Mouse (Mus musculus) hindbrain, embryonic 15.5 days (tissue): ENCODE data around the gene AC134908.4. TPM values are rescaled to one million over a fixed set of nuclear protein-coding genes. Genes with fewer than 3 reads are reported as not detected.

Experiments used
- ATAC-seq: fragments of 200-750 bp; cut with Nextera tagmentation; 2 replicates; pipeline ENCODE4 v1.8.0; 2017; ENCODE audit warnings: low read depth, moderate number of reproducible peaks, moderate TSS enrichment; ENCODE audit not compliant: low FRiP score
- H3K27ac ChIP-seq: fragments of 300-500 bp; sonication (generic); replicated peaks from 2 replicates; pipeline ENCODE4 v1.5.1; 2015; ENCODE audit warnings: mild to moderate bottlenecking, inconsistent platforms
- H3K27me3 ChIP-seq: fragments of 300-500 bp; sonication (generic); 2 replicates; pipeline ENCODE4 v1.6.1; 2015; ENCODE audit warnings: control low read depth, inconsistent platforms
- H3K36me3 ChIP-seq: fragments of 300-500 bp; sonication (generic); 2 replicates; pipeline ENCODE4 v1.6.1; 2015; ENCODE audit warnings: control low read depth, inconsistent platforms
- H3K4me1 ChIP-seq: fragments of 300-500 bp; sonication (generic); replicated peaks from 2 replicates; pipeline ENCODE4 v1.6.1; 2015; ENCODE audit warnings: control low read depth, inconsistent platforms
- H3K4me2 ChIP-seq: fragments of 300-500 bp; sonication (generic); 2 replicates; pipeline ENCODE4 v1.6.1; 2015; ENCODE audit warnings: moderate library complexity, mild to moderate bottlenecking, inconsistent platforms
- H3K4me3 ChIP-seq: fragments of 300-500 bp; sonication (generic); 2 replicates; pipeline ENCODE4 v1.5.1; 2015; ENCODE audit warnings: mild to moderate bottlenecking, inconsistent platforms
- H3K9ac ChIP-seq: fragments of 300-500 bp; sonication (generic); 2 replicates; pipeline ENCODE4 v1.6.1; 2015; ENCODE audit warnings: inconsistent platforms
- H3K9me3 ChIP-seq: fragments of 300-500 bp; sonication (generic); 2 replicates; pipeline ENCODE4 v1.6.1; 2016; ENCODE audit warnings: control low read depth, inconsistent platforms
- WGBS: fragments of 180-500 bp; shearing (Covaris S2); methylation state at CpG from one replicate; pipeline ENCODE4 v1.1.7; 2015; 5-methylcytosine and 5-hydroxymethylcytosine counted together
- polyA plus RNA-seq: library from polyadenylated mRNA; unstranded; fragments of >200 nt; fragmentation: Nextera tagmentation; extraction: Ambion mirVana; gene quantifications from 2 replicates; pipeline ENCODE4 v1.2.1, GENCODE M21; 2015

The AC134908.4 gene
- polyA plus RNA-seq, 1 experiment from 2014 or later: not detected

GRCm38 (mm10) chr17:25796211-25796771 lies 832 bp upstream of the AC134908.4 start:
- Histone ChIP-seq H3K4me2 (peak overlapping the region; percentile 92), H3K27me3 (peaks cover 9% of the 10 kb centered on the region; the same call in 1 of the 2 replicates), H3K9me3 (no peaks in the 10 kb centered on the region), H3K27ac (peak overlapping the region; percentile 95), H3K4me3 (peak overlapping the region; percentile 52), H3K4me1 (peaks cover 49% of the 10 kb centered on the region), H3K9ac (peak overlapping the region; percentile 36), H3K36me3 (no peaks in the 10 kb centered on the region)
- no peak for ATAC-seq
- under 1% methylated on average over 37 of the region's 37 CpGs for WGBS

DNA sequence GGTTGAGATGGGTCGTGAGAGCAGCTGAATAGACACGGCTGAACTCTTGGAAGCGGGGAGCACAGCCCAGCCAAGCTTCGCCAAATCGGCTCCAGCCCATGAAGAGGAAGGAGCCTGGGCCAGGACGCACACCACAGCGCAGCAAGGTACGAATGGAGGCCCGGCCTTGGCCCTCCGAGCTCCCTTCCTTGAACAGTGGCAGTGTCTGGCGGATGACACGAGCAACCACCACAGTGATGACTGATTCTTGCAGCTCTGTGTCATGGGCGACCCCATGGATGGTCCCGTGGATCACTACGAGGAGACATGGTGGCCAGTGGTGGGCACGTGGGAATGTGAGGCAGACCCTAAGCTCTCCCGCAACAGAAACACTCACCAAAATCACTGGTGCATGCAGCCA lies 461 bp downstream of the AC134908.4 start:
- peak overlapping the region; percentile 95 for H3K27ac ChIP-seq
- no peak for ATAC-seq
- H3K9me3 ChIP-seq: no peaks in the 10 kb centered on the region
- 39% methylated on average over 17 of the region's 17 CpGs for WGBS
- H3K9ac ChIP-seq: 0 out of 2 replicates have a peak overlapping the region, but pooled peaks have one; percentile 30
- peaks cover 59% of the 10 kb centered on the region for H3K4me1 ChIP-seq
- H3K4me2 ChIP-seq: peak overlapping the region; percentile 92
- H3K4me3 ChIP-seq: peak overlapping the region; percentile 52
- H3K36me3 ChIP-seq: no peaks in the 10 kb centered on the region
- H3K27me3 ChIP-seq: peaks cover 9% of the 10 kb centered on the region; the same call in 1 of the 2 replicates

GRCm38 (mm10) chr17:25794197-25794596 lies 1.3 kb downstream of the AC134908.4 start:
- H3K36me3 ChIP-seq: peaks cover 6% of the 10 kb centered on the region; the same call in 1 of the 2 replicates
- ATAC-seq: no peak
- no peaks in the 10 kb centered on the region for H3K9me3 ChIP-seq
- WGBS: 13% methylated on average over 13 of the region's 13 CpGs
- H3K4me2 ChIP-seq: peak overlapping the region; percentile 92
- H3K4me3 ChIP-seq: 0 out of 2 replicates have a peak overlapping the region, but pooled peaks have one; percentile 52
- H3K4me1 ChIP-seq: peaks cover 59% of the 10 kb centered on the region
- peak overlapping the region; percentile 95 for H3K27ac ChIP-seq
- H3K9ac ChIP-seq: 0 out of 2 replicates have a peak overlapping the region, but pooled peaks have one; percentile 30
- peaks cover 9% of the 10 kb centered on the region; the same call in 1 of the 2 replicates for H3K27me3 ChIP-seq

DNA sequence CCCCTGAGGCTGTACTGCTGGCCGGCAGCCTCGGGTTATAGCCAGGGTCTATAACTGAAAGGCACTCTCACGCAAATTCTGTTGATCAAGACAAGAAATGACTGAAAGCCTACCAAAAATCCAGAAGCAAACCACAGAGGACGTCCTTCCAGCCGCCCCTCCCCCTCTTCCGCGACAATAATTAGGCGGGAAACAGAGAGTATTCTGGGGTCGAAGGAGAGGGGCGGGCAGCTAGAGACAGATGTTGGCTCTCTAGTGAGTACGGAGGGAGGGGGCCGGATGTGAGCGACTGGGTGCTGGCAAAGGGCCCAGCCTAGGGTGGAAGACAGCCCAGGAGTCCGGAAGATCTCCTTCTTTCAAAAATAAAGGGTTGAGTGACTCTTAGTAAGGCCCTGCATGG lies 2.8 kb downstream of the AC134908.4 start, which contains the start of gene Fam173a:
TSS of gene Fam173a (minus strand) at position 287 of the 400 bp plus-strand sequence.
- WGBS: under 1% methylated on average over 14 of the region's 14 CpGs
- Histone ChIP-seq H3K4me3 (peak within 1 kb of the TSS; percentile 84), H3K27ac (peak within 1 kb of the TSS; percentile 95), H3K4me1 (peaks cover 59% of the 10 kb centered on the region), H3K9me3 (no peaks in the 10 kb centered on the region), H3K4me2 (peak within 1 kb of the TSS; percentile 92), H3K9ac (peak within 1 kb of the TSS; percentile 88), H3K27me3 (peaks cover 9% of the 10 kb centered on the region; the same call in 1 of the 2 replicates), H3K36me3 (peaks cover 9% of the 10 kb centered on the region; the same call in 1 of the 2 replicates)
- peak; percentile 65 for ATAC-seq

DNA sequence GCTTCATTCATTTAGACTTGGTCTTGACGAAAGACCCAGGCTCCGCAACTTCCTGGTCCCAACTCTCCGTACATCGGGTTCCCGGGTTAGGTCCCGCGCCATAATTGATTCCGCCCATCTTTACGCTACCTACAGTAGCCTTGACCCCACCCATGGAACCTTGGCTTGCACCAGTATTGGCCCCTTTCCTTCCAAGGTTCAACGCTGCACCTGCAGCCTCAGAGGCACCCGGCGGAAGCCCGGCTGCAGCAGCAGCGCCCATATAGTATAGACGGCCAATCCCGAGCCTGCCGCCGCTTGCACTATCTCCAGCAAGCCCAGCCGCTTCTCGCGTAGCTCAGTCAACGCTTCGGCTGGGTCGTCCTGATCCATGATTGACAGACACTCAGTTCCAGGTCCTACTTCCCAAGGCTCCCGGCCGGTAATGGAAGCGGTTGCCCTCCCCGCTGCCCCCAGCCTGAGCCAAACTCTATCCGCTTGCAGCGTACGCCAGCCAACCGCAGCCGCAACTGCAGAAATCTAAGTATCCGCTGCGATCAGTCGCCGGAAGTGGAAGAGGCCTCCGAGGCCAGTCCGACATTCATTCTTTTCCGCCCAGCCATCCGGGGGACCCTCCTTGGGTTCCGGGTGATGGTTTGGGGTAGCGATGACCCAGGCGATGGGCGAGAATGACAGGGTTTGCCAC lies 3.5 kb downstream of the AC134908.4 start:
- Histone ChIP-seq H3K27ac (peak overlapping the region; percentile 95), H3K4me3 (peak overlapping the region; percentile 84), H3K27me3 (peaks cover 9% of the 10 kb centered on the region; the same call in 1 of the 2 replicates), H3K36me3 (peaks cover 9% of the 10 kb centered on the region; the same call in 1 of the 2 replicates), H3K9me3 (no peaks in the 10 kb centered on the region), H3K4me2 (peak overlapping the region; percentile 92), H3K4me1 (peaks cover 53% of the 10 kb centered on the region), H3K9ac (peak overlapping the region; percentile 88)
- ATAC-seq: peak; percentile 57
- under 1% methylated on average over 45 of the region's 45 CpGs for WGBS

GRCm38 (mm10) chr17:25791320-25791842 lies 4.1 kb downstream of the AC134908.4 start:
- Histone ChIP-seq H3K4me2 (peak overlapping the region; percentile 92), H3K36me3 (peaks cover 9% of the 10 kb centered on the region; the same call in 1 of the 2 replicates), H3K27ac (peak overlapping the region; percentile 95), H3K4me3 (peak overlapping the region; percentile 84), H3K27me3 (peaks cover 6% of the 10 kb centered on the region; the same call in 1 of the 2 replicates), H3K4me1 (peaks cover 47% of the 10 kb centered on the region), H3K9ac (peak overlapping the region; percentile 88), H3K9me3 (no peaks in the 10 kb centered on the region)
- no peak for ATAC-seq
- WGBS: 22% methylated on average over 19 of the region's 19 CpGs

- Histone ChIP-seq H3K9ac (no peak overlapping the region), H3K9me3 (no peaks in the 10 kb centered on the region), H3K27ac (no peak overlapping the region), H3K36me3 (peaks cover 23% of the 10 kb centered on the region), H3K27me3 (no peaks in the 10 kb centered on the region), H3K4me3 (no peak overlapping the region), H3K4me1 (peaks cover 44% of the 10 kb centered on the region), H3K4me2 (no peak overlapping the region)
- no peak for ATAC-seq
- WGBS: 92% methylated on average over 9 of the region's 9 CpGs
Measured at GRCm38 (mm10) chr17:25786781-25787504, 8.5 kb downstream of the AC134908.4 start.

DNA sequence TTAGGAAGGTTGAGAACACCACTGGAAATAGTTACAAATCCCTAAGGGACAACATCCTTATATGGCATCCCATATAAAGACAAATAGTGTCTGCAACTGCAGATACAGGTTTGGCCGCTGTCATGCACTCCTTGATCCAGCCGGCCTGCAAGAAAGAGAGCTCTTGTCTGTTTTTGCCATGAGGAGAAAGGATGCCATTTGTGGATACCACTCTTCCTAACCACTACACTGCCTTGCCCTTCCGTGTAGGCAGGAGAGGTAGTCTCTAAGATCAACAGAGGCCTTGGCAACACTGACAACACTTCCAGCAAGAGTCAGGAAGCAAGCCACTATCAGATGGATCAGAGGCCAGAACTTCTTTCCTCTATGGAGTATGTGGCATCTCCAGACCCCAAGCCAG lies 9.2 kb downstream of the AC134908.4 start, which contains the start of gene Ccdc78:
TSS of gene Ccdc78 (plus strand) at position 301 of the 400 bp plus-strand sequence.
- H3K36me3 ChIP-seq: peaks cover 28% of the 10 kb centered on the region
- peaks cover 40% of the 10 kb centered on the region for H3K4me1 ChIP-seq
- peak within 1 kb of the TSS; percentile 66 for H3K9ac ChIP-seq
- H3K27me3 ChIP-seq: no peaks in the 10 kb centered on the region
- 84% methylated on average over 3 of the region's 3 CpGs for WGBS
- no peaks in the 10 kb centered on the region for H3K9me3 ChIP-seq
- peak within 1 kb of the TSS; percentile 86 for H3K4me3 ChIP-seq
- no peak for ATAC-seq
- H3K27ac ChIP-seq: peak within 1 kb of the TSS; percentile 94
- H3K4me2 ChIP-seq: peak within 1 kb of the TSS; percentile 79

- H3K4me1 ChIP-seq: peaks cover 30% of the 10 kb centered on the region
- peak; percentile 87 for ATAC-seq
- no peaks in the 10 kb centered on the region for H3K9me3 ChIP-seq
- H3K27me3 ChIP-seq: no peaks in the 10 kb centered on the region
- peak within 1 kb of the TSS; percentile 86 for H3K4me3 ChIP-seq
- peaks cover 33% of the 10 kb centered on the region for H3K36me3 ChIP-seq
- peak within 1 kb of the TSS; percentile 66 for H3K9ac ChIP-seq
- under 1% methylated on average over 23 of the region's 23 CpGs for WGBS
- peak within 1 kb of the TSS; percentile 79 for H3K4me2 ChIP-seq
- peak within 1 kb of the TSS; percentile 94 for H3K27ac ChIP-seq
Measured at GRCm38 (mm10) chr17:25785281-25785745, 10.1 kb downstream of the AC134908.4 start, which contains the start of gene Haghl. Haghl (minus strand) TSS chr17:25785673.

- H3K9ac ChIP-seq: peak overlapping the region; percentile 66
- peaks cover 29% of the 10 kb centered on the region for H3K36me3 ChIP-seq
- peaks cover 30% of the 10 kb centered on the region for H3K4me1 ChIP-seq
- H3K27ac ChIP-seq: no peak overlapping the region
- peak overlapping the region; percentile 86 for H3K4me3 ChIP-seq
- 80% methylated on average over 15 of the region's 15 CpGs for WGBS
- H3K27me3 ChIP-seq: no peaks in the 10 kb centered on the region
- no peak for ATAC-seq
- no peaks in the 10 kb centered on the region for H3K9me3 ChIP-seq
- peak overlapping the region; percentile 79 for H3K4me2 ChIP-seq
Measured at GRCm38 (mm10) chr17:25783861-25784574, 11.4 kb downstream of the AC134908.4 start.
